Mouse (Mus musculus) urinary bladder, postnatal 25 days (tissue): ENCODE measurements around the gene Med25.

Experiments
- DNase-seq: peaks from one replicate; pipeline ENCODE4 v3.0.0; 2022; ENCODE audit warnings: low spot score

Med25 gene

GRCm38 (mm10) chr7:44863210-44863609 is 29.3 kb downstream of the Med25 start:
- no peak for DNase-seq

DNA sequence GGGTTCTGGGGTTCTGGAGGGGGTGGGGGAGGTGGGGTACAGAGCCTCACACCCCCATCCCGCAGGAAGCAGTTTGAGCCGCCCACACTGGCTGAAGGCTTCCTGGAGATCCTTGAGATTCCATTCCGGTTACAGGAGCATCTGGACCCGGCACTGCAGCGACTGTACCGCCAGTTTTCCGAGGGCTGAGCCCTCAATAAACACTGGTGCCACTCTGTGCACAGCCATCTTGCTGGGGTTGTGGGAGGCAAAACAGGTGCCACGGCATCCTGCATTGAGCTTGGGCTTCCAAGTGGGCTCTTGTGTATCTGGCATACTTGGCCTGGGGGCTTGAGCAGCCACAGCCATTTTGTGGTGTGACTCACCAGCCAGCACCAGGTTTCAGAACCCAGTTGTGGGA is 30.1 kb downstream of the Med25 start:
- DNase-seq, result no peak

GRCm38 (mm10) chr7:44861429-44861816 is 31.1 kb downstream of the Med25 start:
- no peak for DNase-seq

DNA sequence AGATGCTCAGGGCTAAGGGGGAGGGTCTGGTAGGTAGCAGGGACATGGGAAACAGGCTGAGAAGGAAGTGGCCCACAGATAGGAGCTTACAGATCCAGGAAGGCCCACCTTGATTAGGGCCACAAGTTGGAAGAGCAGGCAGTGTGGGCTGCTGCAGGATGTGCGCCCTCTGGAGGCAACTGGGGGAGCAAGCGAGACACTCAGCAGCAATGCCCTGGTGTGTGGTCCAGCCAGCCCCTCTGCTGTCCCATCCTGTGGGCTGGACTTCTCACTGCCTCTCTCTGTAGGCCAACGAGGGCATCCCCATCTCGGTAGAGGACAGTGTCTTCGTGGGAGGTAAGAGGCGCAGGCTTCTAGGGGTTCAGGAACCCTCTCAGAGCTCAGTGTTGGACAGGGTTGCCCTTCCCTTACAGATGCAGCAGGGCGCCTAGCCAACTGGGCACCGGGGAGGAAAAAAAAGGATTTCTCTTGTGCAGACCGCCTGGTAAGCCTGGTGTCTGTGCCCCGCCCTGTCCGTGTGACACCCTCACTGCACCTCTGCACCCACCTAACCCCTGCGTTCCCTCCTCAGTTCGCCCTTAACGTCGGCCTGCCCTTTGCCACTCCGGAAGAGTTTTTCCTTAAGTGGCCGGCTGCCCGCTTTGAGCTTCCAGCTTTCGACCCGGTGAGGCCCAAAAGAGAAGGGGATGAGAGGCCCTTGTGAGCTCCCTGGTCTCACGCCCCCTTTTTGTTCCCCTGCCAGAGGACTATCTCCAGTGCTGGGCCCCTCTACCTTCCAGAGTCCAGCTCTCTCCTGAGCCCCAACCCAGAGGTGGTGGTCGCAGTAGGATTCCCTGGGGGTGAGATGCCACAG is 31.7 kb downstream of the Med25 start:
- peak; percentile 76 for DNase-seq

GRCm38 (mm10) chr7:44859896-44860295 is 32.6 kb downstream of the Med25 start:
- DNase-seq, result no peak

DNA sequence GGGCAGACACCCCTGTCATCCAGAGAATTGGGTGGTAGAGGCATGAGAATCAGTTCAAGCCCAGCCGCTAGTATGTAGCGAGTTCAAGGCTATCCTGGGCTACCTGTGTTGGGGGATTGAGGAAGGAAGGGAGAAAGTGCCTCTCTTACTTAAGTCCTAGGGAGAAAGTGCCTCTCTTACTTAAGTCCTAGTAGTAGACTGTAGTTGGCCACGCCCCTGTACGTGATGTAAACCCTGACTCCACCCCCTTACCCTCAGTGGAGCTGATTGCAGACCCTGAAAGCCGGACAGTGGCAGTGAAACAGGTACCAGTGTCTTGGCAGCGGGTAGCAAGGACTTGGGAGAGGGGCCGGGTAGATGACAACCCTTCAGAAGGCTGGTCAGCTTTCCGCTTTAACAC is 34.6 kb downstream of the Med25 start:
- DNase-seq, result no peak

- peak; percentile 77 for DNase-seq
These were observed 35.4 kb downstream of the Med25 start, which contains the start of gene Pnkp for GRCm38 (mm10) chr7:44857042-44857552. TSS of gene Pnkp (plus strand) at chr7:44857139.

- no peak for DNase-seq
These were observed 36.1 kb downstream of the Med25 start for GRCm38 (mm10) chr7:44856265-44856916.

GRCm38 (mm10) chr7:44855036-44855435 is 37.5 kb downstream of the Med25 start:
- no peak for DNase-seq

- DNase-seq, result peak; percentile 72
These were observed 38.0 kb downstream of the Med25 start for GRCm38 (mm10) chr7:44854356-44855031.

DNA sequence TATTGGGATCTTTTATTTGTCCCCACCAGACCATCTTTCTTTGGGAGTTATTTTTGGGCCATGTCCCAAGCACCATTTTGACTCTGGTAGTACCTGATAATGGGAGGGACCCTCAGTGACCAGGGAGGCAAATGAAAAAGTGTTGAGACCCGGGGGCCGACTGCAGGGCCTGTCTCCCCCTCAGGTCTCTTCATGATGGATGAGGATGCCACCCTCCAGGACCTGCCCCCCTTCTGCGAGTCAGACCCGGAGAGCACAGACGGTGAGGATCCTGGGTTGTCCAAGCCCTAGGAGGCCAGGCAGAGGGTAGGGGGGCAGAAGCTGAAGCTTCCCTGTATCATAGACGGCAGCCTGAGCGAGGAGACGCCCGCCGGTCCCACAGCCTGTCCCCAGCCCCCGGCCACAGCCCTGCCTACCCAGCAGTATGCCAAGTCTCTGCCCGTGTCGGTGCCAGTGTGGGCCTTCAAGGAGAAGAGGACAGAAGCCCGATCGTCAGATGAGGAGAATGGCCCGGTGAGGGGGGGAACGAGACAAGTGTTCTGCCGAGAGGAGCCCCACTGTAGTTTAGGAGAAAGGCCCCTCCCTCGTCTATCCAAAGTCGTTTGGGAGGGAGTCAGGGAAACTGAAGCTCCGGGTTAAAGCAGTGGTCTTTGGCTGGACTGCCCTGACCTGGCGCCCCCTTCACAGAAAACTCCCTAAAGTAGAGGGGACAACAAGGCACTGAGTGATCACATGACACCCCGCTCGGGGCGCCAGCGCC is 38.7 kb downstream of the Med25 start:
- DNase-seq, result no peak

DNA sequence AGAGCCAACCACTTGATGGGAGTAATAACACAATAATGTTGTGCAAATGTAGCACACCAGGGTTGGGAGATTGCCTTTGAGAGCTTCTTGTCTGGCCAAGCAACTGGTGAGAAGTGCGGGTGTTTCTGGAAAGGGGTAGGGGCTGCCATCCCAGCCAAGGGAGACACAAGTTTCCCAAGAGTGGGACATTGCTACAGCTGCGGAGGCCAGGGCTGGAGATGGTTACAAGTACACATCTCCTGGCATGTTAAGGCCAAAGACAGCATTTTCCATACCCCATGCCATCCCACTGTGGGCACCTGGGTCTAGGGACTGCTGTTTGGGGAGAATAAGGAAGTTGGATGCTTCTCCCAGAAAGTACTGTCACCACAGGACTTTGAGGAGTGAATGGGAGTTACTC is 39.4 kb downstream of the Med25 start:
- no peak for DNase-seq

DNA sequence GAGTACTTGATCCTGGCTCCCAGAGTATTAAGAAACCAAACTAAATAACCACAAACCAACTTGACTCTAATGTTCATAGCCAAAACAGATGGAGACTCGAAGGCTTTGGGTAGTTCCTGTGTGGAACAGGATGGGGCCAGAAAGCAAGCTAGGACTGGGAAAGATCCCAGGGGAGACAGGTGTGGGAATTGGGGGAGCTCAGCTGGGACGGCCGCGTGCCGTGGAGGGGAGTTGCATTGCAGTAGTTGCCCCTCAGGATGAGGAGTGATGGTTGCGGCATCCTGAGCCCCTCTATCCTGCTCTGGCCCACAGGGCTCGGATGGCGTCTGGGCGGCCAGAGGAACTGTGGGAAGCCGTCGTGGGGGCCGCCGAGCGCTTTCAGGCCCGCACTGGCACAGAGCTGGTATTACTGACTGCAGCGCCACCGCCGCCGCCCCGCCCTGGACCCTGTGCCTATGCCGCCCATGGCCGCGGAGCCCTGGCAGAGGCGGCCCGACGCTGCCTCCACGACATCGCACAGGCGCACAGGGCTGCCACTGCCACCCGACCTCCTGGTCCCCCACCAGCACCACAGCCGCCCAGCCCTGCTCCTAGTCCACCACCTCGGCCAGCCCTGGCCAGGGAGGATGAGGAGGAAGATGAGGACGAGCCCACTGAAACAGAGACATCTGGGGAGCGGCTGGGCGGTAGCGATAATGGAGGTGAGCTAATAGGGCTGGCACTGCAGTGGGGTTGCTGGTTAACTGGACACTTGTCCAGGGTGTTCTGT is 40.1 kb downstream of the Med25 start:
- no peak for DNase-seq

- no peak for DNase-seq
These were observed 40.8 kb downstream of the Med25 start for GRCm38 (mm10) chr7:44851625-44852234.

DNA sequence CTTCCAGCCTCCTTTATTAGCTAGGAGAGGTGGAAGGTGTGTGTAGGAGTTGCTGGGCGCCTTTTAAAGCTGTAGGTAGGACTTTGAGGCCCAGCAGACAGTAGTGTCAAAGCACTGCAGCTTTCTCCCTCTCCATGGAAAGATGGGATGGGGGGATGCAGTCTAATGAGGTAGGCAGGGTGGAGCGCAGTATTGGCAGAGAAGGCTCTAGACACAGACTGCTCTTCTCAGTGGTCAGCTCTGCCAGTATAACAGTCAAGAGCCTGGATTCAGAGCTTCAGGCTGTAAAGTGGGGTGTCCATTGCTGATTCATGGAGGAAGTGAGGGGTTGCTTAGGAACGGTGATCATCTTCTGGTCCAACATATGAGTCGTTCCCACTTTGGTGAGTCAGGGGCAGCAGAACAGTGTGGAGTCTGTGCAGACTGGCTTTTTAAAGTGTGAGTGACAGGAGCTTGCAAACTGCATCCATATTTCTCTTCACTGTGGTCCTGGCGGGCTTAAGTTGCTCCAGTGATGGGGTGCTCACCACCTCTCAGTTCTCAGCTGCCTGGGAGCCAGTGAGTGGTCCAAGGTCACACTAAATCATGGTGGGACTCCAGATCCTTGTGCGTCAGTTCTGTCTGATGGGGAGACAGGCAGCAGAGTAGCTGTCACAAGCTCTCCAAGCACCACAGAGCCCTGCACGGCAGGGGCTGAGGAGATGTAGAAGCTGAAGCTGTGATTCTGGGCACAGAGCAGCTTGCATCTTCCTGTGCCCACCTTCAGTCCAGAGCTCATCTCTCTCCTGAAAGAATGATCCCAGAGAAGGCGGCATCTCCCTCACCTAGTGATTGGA is 41.5 kb downstream of the Med25 start:
- no peak for DNase-seq

DNA sequence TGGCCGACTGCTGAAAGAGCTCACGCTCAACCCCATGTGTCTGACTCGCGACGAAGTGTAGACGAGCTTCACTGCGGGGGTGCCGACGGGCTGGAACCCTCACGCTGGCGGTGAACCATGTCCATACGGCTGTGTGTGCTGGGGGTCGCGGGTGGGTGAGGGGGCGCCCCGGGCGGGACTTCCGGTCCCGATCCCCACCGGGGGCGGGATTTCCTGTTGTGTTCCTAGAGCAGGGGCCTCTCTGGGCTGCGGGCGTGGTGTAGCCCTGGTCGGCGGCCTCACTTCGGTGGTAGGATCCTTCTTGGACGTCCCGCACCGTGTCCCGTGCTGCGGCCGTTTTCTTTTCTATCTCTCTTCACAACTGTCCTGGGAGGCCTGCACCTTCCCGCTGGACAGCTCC is 42.4 kb downstream of the Med25 start:
- DNase-seq, result peak; percentile 68

- peak; percentile 82 for DNase-seq
These were observed 42.9 kb downstream of the Med25 start for GRCm38 (mm10) chr7:44849416-44850111.

DNA sequence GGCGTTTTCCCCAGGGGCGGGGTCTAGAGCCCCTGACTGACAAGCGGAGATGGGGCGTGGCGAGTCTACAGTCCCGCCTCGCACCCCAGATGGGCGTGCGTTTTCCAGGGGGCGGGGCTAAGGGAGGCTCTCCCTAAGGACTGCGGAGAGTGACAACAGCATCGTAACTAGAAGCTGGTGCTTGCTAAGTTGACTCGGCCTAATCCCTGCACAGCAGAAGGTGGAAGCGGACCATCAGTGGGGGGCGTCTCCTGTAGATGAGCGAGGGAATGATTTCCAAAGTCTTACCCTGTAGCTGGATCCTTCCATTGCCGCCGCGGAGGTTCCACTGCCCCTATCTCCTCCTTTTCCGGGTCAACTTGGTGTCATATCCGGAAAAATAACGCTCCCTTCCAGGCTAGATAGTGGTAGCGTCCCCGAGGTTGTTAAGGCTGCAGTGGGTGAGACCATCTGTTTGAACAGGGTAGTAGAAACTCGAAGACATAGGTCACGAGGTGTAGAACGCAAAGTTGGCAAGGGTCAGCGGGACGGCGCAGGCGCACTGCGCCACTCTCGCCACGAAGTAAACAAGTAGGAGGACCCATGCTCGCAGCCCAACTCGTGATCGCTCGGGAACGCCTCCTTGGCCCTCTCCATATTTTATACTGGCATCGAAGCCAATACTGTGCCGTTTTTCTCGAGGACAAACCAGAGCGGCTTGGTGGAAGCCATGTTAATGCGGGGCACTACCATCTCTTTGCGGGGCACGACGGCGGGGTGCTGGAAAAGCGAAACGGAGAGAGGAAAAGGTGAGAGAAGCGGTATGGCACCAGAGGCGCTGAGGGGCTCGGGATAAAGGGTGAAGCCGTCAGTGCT is 43.7 kb downstream of the Med25 start, which contains the start of the genes Akt1s1 and Tbc1d17:
TSS of gene Akt1s1 (plus strand) at position 431 of the 855 bp plus-strand sequence.
TSS of gene Tbc1d17 (minus strand) at position 519 of the 855 bp plus-strand sequence.
- DNase-seq, result peak; percentile 96
